Mouse (Mus musculus) forebrain, postnatal 0 days (tissue): Measurements from ENCODE around the gene Ppfia1. TPM values are rescaled to one million over a fixed set of nuclear protein-coding genes. Genes with fewer than 3 reads are reported as not detected.

ENCODE experiments used
- ATAC-seq: fragments of 200-750 bp; cut with Nextera tagmentation; 2 replicates; pipeline ENCODE4 v1.8.0; 2017; ENCODE audit warnings: mild to moderate bottlenecking, moderate library complexity
- DNase-seq: peaks from one replicate; pipeline ENCODE4 v3.0.0-alpha.2; 2015
- H3K27ac ChIP-seq: fragments of 300-500 bp; sonication (generic); 2 replicates; pipeline ENCODE4 v1.5.1; 2014; ENCODE audit warnings: low read depth, mild to moderate bottlenecking, antibody characterized with exemption, low read length, moderate library complexity, mixed read lengths
- H3K27me3 ChIP-seq: fragments of 300-500 bp; sonication (generic); 2 replicates; pipeline ENCODE4 v1.6.1; 2014; ENCODE audit warnings: mild to moderate bottlenecking, low read length, mixed read lengths; ENCODE audit not compliant: insufficient read depth
- H3K36me3 ChIP-seq: fragments of 300-500 bp; sonication (generic); 2 replicates; pipeline ENCODE4 v1.6.1; 2014; ENCODE audit warnings: mild to moderate bottlenecking, moderate library complexity; ENCODE audit not compliant: insufficient read depth
- H3K4me1 ChIP-seq: fragments of 300-500 bp; sonication (generic); 2 replicates; pipeline ENCODE4 v1.6.1; 2014; ENCODE audit warnings: antibody characterized with exemption; ENCODE audit not compliant: insufficient read depth
- H3K4me2 ChIP-seq: fragments of 300-500 bp; sonication (generic); 2 replicates; pipeline ENCODE4 v1.6.1; 2014; ENCODE audit warnings: low read depth, mild to moderate bottlenecking, moderate library complexity
- H3K4me3 ChIP-seq: fragments of 300-500 bp; sonication (generic); 2 replicates; pipeline ENCODE4 v1.5.1; 2014; ENCODE audit warnings: low read depth, low read length, mixed read lengths
- H3K9ac ChIP-seq: fragments of 300-500 bp; sonication (generic); 2 replicates; pipeline ENCODE4 v1.6.1; 2014; ENCODE audit warnings: mild to moderate bottlenecking
- H3K9me3 ChIP-seq: fragments of 300-500 bp; sonication (generic); 2 replicates; pipeline ENCODE4 v1.6.1; 2016; ENCODE audit warnings: low read length
- CTCF ChIP-seq: sonication (generic); IDR thresholded peaks from 2 replicates; pipeline ENCODE4 v1.5.1; 2016; ENCODE audit warnings: antibody characterized with exemption, control low read depth, low read depth
- WGBS: fragments of 180-500 bp; shearing (Covaris S2); extraction: QIAGEN DNeasy Blood & Tissue Kit; methylation state at CpG from one replicate; pipeline ENCODE4 v1.1.7; 2014; 5-methylcytosine and 5-hydroxymethylcytosine counted together
- polyA plus RNA-seq: library from polyadenylated mRNA; unstranded; fragments of >200 nt; fragmentation: Nextera tagmentation; extraction: Ambion mirVana; gene quantifications from 2 replicates; pipeline ENCODE4 v1.2.1, GENCODE M21; 2015
- total RNA-seq: library from RNA; depleted of rRNA; stranded (reverse); fragments of >200 nt; gene quantifications from 2 replicates; pipeline ENCODE4 v1.2.3, GENCODE M21; 2014

The Ppfia1 gene
- total and polyA plus RNA-seq, 2 experiments from 2014 or later = 15.2 to 53.8 TPM

GRCm38 (mm10) chr7:144534773-144535172, 18.8 kb downstream of the Ppfia1 start:
- Histone ChIP-seq H3K9me3 (no peaks in the 10 kb centered on the region), H3K9ac (no peak overlapping the region), H3K4me1 (0 out of 2 replicates have a peak, but pooled peaks cover 4% of the 10 kb centered on the region), H3K27ac (no peak overlapping the region), H3K4me2 (no peak overlapping the region), H3K36me3 (no peaks in the 10 kb centered on the region), H3K27me3 (no peaks in the 10 kb centered on the region), H3K4me3 (no peak overlapping the region)
- ATAC-seq (no peak), DNase-seq (no peak)
- WGBS = 80% methylated on average over 3 of the region's 3 CpGs
- TF ChIP-seq CTCF = no peak

DNA sequence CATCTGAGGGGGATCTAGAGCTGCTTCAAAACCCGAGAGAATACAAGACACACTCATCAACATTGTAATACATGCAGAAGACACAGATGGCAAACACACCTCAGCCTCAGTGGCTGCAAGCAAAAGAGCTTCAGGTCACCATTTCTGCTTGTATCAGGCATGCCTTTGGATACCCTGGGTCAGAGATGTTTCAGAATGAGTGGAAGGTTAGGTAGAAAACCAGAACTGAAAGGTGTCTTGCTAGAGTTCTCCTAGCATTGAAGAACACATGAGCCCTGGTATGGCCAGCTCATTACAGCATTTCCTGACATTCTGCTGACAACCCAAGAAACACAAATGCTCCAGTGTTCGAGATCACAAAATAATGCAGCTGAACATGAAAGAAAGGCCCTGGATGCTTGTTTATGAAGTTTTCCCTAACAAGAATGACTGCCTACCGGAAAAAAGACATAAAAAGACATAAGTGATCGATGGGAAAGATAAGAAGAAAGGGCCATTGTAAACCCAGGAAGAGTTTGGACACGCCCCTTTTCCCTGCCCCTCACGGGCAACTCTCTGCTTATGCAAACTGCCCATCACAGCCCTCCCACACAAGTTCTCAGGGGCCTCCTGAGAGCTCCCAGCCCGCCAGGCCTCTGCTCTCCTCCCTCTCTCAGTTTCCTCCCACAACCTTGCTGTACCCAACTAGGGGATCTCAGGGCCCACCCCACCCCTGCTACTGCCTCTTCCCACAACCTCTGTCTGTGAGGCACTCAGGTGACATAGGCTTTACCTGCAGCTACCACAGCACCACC, 21.7 kb downstream of the Ppfia1 start:
- H3K4me1 ChIP-seq = 0 out of 2 replicates have a peak, but pooled peaks cover 4% of the 10 kb centered on the region
- H3K4me2 ChIP-seq = no peak overlapping the region
- no peak overlapping the region for H3K4me3 ChIP-seq
- no peaks in the 10 kb centered on the region for H3K36me3 ChIP-seq
- no peaks in the 10 kb centered on the region for H3K9me3 ChIP-seq
- ATAC-seq (no peak), DNase-seq (no peak)
- H3K9ac ChIP-seq = no peak overlapping the region
- H3K27me3 ChIP-seq = no peaks in the 10 kb centered on the region
- TF ChIP-seq CTCF = no peak
- 32% methylated on average over 7 of the region's 7 CpGs for WGBS
- no peak overlapping the region for H3K27ac ChIP-seq

DNA sequence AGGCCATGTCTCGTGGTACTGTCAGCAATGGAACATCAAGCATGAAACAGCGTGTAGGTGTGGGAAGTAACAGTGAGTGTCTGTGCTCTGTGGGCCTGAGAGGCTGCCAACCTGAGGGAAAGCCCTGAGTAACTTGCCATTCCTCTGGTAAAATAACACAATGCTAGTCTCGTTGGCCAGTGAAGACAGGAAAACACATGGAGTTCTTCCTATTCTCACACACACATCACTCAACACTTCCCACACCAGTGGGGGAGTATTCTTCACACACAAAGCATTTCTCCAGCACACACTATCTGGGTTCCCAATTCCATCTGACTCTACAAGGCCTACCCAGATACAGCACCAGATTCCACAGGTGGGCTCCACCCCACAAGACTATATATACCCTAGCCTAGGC, 23.7 kb downstream of the Ppfia1 start:
- ATAC-seq (no peak), DNase-seq (no peak)
- no peak for TF ChIP-seq CTCF
- Histone ChIP-seq H3K36me3 (no peaks in the 10 kb centered on the region), H3K27me3 (no peaks in the 10 kb centered on the region), H3K9me3 (no peaks in the 10 kb centered on the region), H3K4me2 (no peak overlapping the region), H3K4me3 (no peak overlapping the region), H3K27ac (no peak overlapping the region), H3K9ac (no peak overlapping the region), H3K4me1 (0 out of 2 replicates have a peak, but pooled peaks cover 4% of the 10 kb centered on the region)
- WGBS = 81% methylated on average over 3 of the region's 3 CpGs

GRCm38 (mm10) chr7:144527723-144528221, 25.8 kb downstream of the Ppfia1 start:
- no peak for DNase-seq

GRCm38 (mm10) chr7:144526649-144527048, 26.9 kb downstream of the Ppfia1 start:
- TF ChIP-seq CTCF = no peak
- Histone ChIP-seq H3K36me3 (no peaks in the 10 kb centered on the region), H3K9ac (no peak overlapping the region), H3K27ac (no peak overlapping the region), H3K9me3 (no peaks in the 10 kb centered on the region), H3K4me2 (no peak overlapping the region), H3K4me1 (0 out of 2 replicates have a peak, but pooled peaks cover 4% of the 10 kb centered on the region), H3K4me3 (no peak overlapping the region), H3K27me3 (no peaks in the 10 kb centered on the region)
- no peak for DNase-seq
- WGBS = 57% methylated on average over 2 of the region's 2 CpGs
- ATAC-seq = no peak

More at GRCm38 (mm10) chr7:144527723-144528221, 25.8 kb downstream of the Ppfia1 start:
- no peaks in the 10 kb centered on the region for H3K9me3 ChIP-seq
- H3K27me3 ChIP-seq = no peaks in the 10 kb centered on the region
- no peak overlapping the region for H3K27ac ChIP-seq
- ATAC-seq = no peak
- H3K36me3 ChIP-seq = no peaks in the 10 kb centered on the region
- TF ChIP-seq CTCF = no peak
- H3K4me2 ChIP-seq = no peak overlapping the region
- 20% methylated on average over 1 of the region's 1 CpGs for WGBS
- H3K9ac ChIP-seq = no peak overlapping the region
- H3K4me3 ChIP-seq = no peak overlapping the region
- H3K4me1 ChIP-seq = 0 out of 2 replicates have a peak, but pooled peaks cover 4% of the 10 kb centered on the region

GRCm38 (mm10) chr7:144524427-144525191, 28.9 kb downstream of the Ppfia1 start:
- peaks cover 11% of the 10 kb centered on the region; the same call in 1 of the 2 replicates for H3K36me3 ChIP-seq
- H3K4me3 ChIP-seq = no peak overlapping the region
- ATAC-seq = no peak
- no peak overlapping the region for H3K9ac ChIP-seq
- DNase-seq = no peak
- no peak for TF ChIP-seq CTCF
- 82% methylated on average over 6 of the region's 6 CpGs for WGBS
- H3K27ac ChIP-seq = no peak overlapping the region
- H3K27me3 ChIP-seq = no peaks in the 10 kb centered on the region
- H3K4me2 ChIP-seq = no peak overlapping the region
- H3K4me1 ChIP-seq = 0 out of 2 replicates have a peak, but pooled peaks cover 4% of the 10 kb centered on the region
- no peaks in the 10 kb centered on the region for H3K9me3 ChIP-seq
